8 mouse cellular contexts compared by ENCODE assay signal in the genomic region with DNA sequence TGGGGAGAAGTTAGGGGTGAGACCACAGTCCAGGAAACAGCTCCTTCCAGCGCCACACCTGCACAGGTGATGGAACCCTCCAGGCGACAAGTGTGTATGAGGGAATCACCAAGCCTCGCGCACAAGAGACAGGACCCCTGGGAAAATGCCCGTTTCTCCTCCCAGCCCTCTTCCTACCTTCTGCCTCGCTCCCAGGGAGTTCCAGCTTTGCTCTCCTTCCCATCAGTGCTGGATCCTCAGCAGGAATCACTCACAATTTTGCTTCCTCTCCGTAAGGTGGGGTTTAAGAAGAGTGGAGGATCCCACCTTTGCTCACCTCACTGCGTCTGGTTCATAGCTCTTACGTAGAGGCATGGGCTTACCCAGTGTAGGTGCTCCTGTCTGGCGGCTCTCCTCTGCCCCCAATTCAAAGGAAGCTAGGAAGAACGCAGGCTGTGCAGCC. TPM values are rescaled to one million over a fixed set of nuclear protein-coding genes. Genes with fewer than 3 reads are reported as not detected.
DNase-seq lines count a peak whose midpoint lies in the region; ATAC-seq lines count a peak whose summit lies in the region.

No protein-coding gene starts in this region.

- H3K9me3 ChIP-seq in neural tube, embryonic 11.5 days (ENCODE audit: control insufficient read depth, low read length): no peaks in the 10 kb centered on the region
- no peaks in the 10 kb centered on the region for H3K9me3 ChIP-seq in limb, embryonic 12.5 days

- H3K4me3 ChIP-seq in neural tube, embryonic 11.5 days (ENCODE audit: low read depth, low read length): peak overlapping the region; percentile 58
- H3K4me3 ChIP-seq in limb, embryonic 12.5 days (replicated peaks): peak overlapping the region; percentile 66

- DNase-seq in embryo, embryonic 10 days (ENCODE audit: low spot score): peak; percentile 7
- no peak for DNase-seq in embryo, embryonic 9.5 days (ENCODE audit: extremely low spot score)
- DNase-seq in neural tube, embryonic 11.5 days (ENCODE audit: low spot score): peak; percentile 23
- no peak for DNase-seq in neural tube, embryonic 10.5 days (ENCODE audit: extremely low spot score, low spot score)
- peak; percentile 26 for DNase-seq in right cerebral cortex, postnatal 14 days
- no peak for DNase-seq in cerebellum, postnatal 36 days
- DNase-seq in yolk sac, embryonic 10.5 days (ENCODE audit: low spot score): no peak

- ATAC-seq in neural tube, embryonic 11.5 days (ENCODE audit: insufficient read depth, low FRiP score, low TSS enrichment): 0 out of 2 replicates have a peak, but pooled peaks have one; percentile 4
- ATAC-seq in limb, embryonic 12.5 days (ENCODE audit: insufficient number of reproducible peaks, insufficient read depth, low FRiP score, low TSS enrichment, low read depth): no peak

- H3K4me1 ChIP-seq in neural tube, embryonic 11.5 days (ENCODE audit: control insufficient read depth, insufficient read depth, low read length): 0 out of 2 replicates have a peak, but pooled peaks cover 4% of the 10 kb centered on the region
- H3K4me1 ChIP-seq in limb, embryonic 12.5 days (replicated peaks): peaks cover 28% of the 10 kb centered on the region

- H3K4me2 ChIP-seq in neural tube, embryonic 11.5 days (ENCODE audit: low read depth): peak overlapping the region; percentile 98
- H3K4me2 ChIP-seq in limb, embryonic 12.5 days: peak overlapping the region; percentile 99

- H3K27ac ChIP-seq in neural tube, embryonic 11.5 days (ENCODE audit: low read depth, low read length): no peak overlapping the region
- H3K27ac ChIP-seq in limb, embryonic 12.5 days: no peak overlapping the region

- H3K27me3 ChIP-seq in neural tube, embryonic 11.5 days (ENCODE audit: control insufficient read depth, insufficient read depth, low read length): no peaks in the 10 kb centered on the region
- peaks cover 44% of the 10 kb centered on the region for H3K27me3 ChIP-seq in limb, embryonic 12.5 days

- WGBS in neural tube, embryonic 11.5 days: 6% methylated on average over 11 of the region's 11 CpGs
- WGBS in limb, embryonic 12.5 days: 6% methylated on average over 11 of the region's 11 CpGs

- H3K9ac ChIP-seq in neural tube, embryonic 11.5 days (ENCODE audit: low read length): no peak overlapping the region
- H3K9ac ChIP-seq in limb, embryonic 12.5 days (replicated peaks): 0 out of 2 replicates have a peak overlapping the region, but pooled peaks have one; percentile 56

- no peaks in the 10 kb centered on the region for H3K36me3 ChIP-seq in neural tube, embryonic 11.5 days (ENCODE audit: control insufficient read depth, insufficient read depth, low read length)
- no peaks in the 10 kb centered on the region for H3K36me3 ChIP-seq in limb, embryonic 12.5 days

RNA-seq across cellular contexts. Expression of a gene that starts 0.5 kb away (rescaled TPM):
- polyA plus RNA-seq in neural tube, embryonic 11.5 days (2014; fragmentation: Nextera tagmentation; extraction: Ambion mirVana): 2.3 and 2.4 TPM in 2 replicates
- 1.7 and 2.4 TPM in 2 replicates for polyA plus RNA-seq in limb, embryonic 12.5 days (2016; fragmentation: Nextera tagmentation; extraction: Ambion mirVana)

Comparison
In these comparisons a context has a peak if more than half of its experiments do, and no peak if none do; other contexts are left out.
1. DNase-seq: peak in embryo, embryonic 10 days (single experiment), neural tube, embryonic 11.5 days (single experiment) and right cerebral cortex, postnatal 14 days (single experiment); none in embryo, embryonic 9.5 days (single experiment), neural tube, embryonic 10.5 days (single experiment), cerebellum, postnatal 36 days (0 of 2) and yolk sac, embryonic 10.5 days (single experiment).